Mouse (Mus musculus): ENCODE data around the gene Gm7075. TPM values are rescaled to one million over a fixed set of nuclear protein-coding genes. Genes with fewer than 3 reads are reported as not detected.

Gene Gm7075
- polyA plus RNA-seq, 1 experiment from 2014 or later = not detected

GRCm38 (mm10) chr10:63431221-63431736 lies 9.7 kb upstream of the Gm7075 start:
- Histone ChIP-seq H3K4me2 (no peak overlapping the region), H3K4me1 (peaks cover 6% of the 10 kb centered on the region; the same call in 1 of the 2 replicates), H3K9ac (replicated peaks) (no peak overlapping the region), H3K27me3 (replicated peaks) (no peaks in the 10 kb centered on the region), H3K27ac (replicated peaks) (no peak overlapping the region), H3K36me3 (no peaks in the 10 kb centered on the region), H3K4me3 (replicated peaks) (no peak overlapping the region), H3K9me3 (replicated peaks) (no peaks in the 10 kb centered on the region)
- WGBS = 92% methylated on average over 7 of the region's 7 CpGs
- no peak for ATAC-seq (ENCODE audit: low FRiP score)

GRCm38 (mm10) chr10:63429785-63430305 lies 8.3 kb upstream of the Gm7075 start, which contains the start of gene Ctnna3:
TSS of gene Ctnna3 (plus strand) at chr10:63430098.
- Histone ChIP-seq H3K27ac (replicated peaks) (peak within 1 kb of the TSS; percentile 83), H3K36me3 (no peaks in the 10 kb centered on the region), H3K4me2 (peak within 1 kb of the TSS; percentile 80), H3K4me1 (peaks cover 6% of the 10 kb centered on the region; the same call in 1 of the 2 replicates), H3K4me3 (replicated peaks) (peak within 1 kb of the TSS; percentile 74), H3K27me3 (replicated peaks) (no peaks in the 10 kb centered on the region), H3K9ac (replicated peaks) (peak within 1 kb of the TSS; percentile 56), H3K9me3 (replicated peaks) (no peaks in the 10 kb centered on the region)
- WGBS = under 1% methylated on average over 55 of the region's 55 CpGs
- peak; percentile 97 for ATAC-seq (ENCODE audit: low FRiP score)

DNA sequence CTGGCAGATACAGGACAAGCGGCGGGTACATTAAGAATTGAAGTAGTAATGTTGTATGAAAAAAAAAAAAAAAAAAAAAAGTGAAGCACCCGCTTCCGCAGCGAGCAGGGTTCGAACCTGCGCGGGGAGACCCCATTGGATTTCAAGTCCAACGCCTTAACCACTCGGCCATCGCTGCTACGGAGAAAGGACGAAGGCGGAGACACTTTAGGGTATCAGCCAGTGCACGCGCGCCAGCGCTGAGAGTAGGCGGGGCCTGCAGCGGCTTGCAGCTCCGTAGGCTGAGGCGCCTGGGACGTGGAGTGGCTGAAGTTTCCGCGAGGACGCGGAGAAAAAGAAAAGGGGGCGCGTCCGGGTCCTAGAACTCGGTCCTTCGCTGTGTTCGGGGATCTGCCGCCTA lies 7.8 kb upstream of the Gm7075 start:
- H3K4me1 ChIP-seq = peaks cover 6% of the 10 kb centered on the region; the same call in 1 of the 2 replicates
- peak overlapping the region; percentile 83 for H3K27ac ChIP-seq (replicated peaks)
- peak overlapping the region; percentile 56 for H3K9ac ChIP-seq (replicated peaks)
- WGBS = under 1% methylated on average over 34 of the region's 34 CpGs
- H3K4me3 ChIP-seq (replicated peaks) = peak overlapping the region; percentile 74
- H3K4me2 ChIP-seq = peak overlapping the region; percentile 80
- no peaks in the 10 kb centered on the region for H3K9me3 ChIP-seq (replicated peaks)
- no peaks in the 10 kb centered on the region for H3K36me3 ChIP-seq
- H3K27me3 ChIP-seq (replicated peaks) = no peaks in the 10 kb centered on the region
- ATAC-seq (ENCODE audit: low FRiP score) = peak; percentile 94

DNA sequence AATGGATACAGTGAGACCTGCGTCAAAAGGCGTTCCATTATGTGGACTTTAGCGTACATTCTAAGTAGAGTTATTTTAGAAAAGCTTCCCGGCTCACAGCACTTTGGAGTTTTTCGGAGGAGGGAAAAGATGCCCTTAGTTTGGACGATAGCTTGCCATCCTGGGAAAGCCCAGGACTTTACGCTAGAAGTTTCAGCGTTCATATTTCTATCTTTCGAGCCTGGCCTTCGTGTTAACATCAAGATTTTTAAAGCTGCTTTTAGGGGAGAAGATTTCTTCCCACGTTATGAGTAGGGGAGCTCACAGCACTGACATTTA lies 7.4 kb upstream of the Gm7075 start:
- peak overlapping the region; percentile 48 for H3K27ac ChIP-seq (replicated peaks)
- H3K27me3 ChIP-seq (replicated peaks) = no peaks in the 10 kb centered on the region
- ATAC-seq (ENCODE audit: low FRiP score) = no peak
- peak overlapping the region; percentile 80 for H3K4me2 ChIP-seq
- peaks cover 6% of the 10 kb centered on the region; the same call in 1 of the 2 replicates for H3K4me1 ChIP-seq
- H3K9me3 ChIP-seq (replicated peaks) = no peaks in the 10 kb centered on the region
- H3K9ac ChIP-seq (replicated peaks) = peak overlapping the region; percentile 56
- 2% methylated on average over 11 of the region's 11 CpGs for WGBS
- H3K4me3 ChIP-seq (replicated peaks) = peak overlapping the region; percentile 74
- H3K36me3 ChIP-seq = no peaks in the 10 kb centered on the region

DNA sequence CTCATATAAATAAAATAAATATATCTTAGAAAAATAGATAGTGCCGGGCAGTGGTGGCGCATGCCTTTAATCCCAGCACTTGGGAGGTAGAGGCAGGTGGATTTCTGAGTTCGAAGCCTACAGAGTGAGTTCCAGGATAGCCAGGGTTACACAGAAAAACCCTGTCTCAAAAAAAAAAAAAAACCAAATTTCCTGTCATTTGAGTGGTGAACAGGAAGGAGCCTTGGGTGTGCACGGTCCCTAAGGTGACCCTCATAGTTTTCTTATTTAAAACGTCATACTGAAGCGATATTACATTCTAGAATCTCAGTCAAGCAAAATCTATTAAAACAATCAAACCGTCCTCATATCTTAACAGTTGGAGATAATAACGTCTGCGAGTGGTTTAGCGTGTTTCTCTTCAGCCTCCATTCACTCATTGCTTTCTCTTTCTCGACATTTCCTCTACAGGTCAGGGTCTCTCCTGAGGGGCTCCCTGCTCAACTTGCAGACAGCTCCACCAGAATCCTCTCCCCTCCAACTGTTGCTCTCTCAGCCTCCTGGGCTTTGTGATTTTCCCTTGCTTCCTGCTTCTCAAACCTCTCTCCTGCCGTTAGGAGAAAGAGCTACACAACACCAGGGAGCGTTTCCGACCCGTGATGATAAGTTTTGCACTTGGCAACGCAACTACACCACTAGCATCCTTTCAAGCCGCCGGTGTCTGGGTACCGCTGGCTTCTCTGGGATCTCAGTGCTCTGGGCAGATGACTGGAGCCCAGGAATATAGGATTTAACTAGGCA lies 6.8 kb upstream of the Gm7075 start:
- H3K27me3 ChIP-seq (replicated peaks) = no peaks in the 10 kb centered on the region
- peak overlapping the region; percentile 80 for H3K4me2 ChIP-seq
- peak overlapping the region; percentile 56 for H3K9ac ChIP-seq (replicated peaks)
- no peaks in the 10 kb centered on the region for H3K36me3 ChIP-seq
- no peak; the same call in 1 of the 2 replicates for ATAC-seq (ENCODE audit: low FRiP score)
- peak overlapping the region; percentile 74 for H3K4me3 ChIP-seq (replicated peaks)
- 27% methylated on average over 19 of the region's 19 CpGs for WGBS
- H3K9me3 ChIP-seq (replicated peaks) = no peaks in the 10 kb centered on the region
- peaks cover 6% of the 10 kb centered on the region; the same call in 1 of the 2 replicates for H3K4me1 ChIP-seq
- peak overlapping the region; percentile 48 for H3K27ac ChIP-seq (replicated peaks)

GRCm38 (mm10) chr10:63427146-63427545 lies 5.6 kb upstream of the Gm7075 start:
- Histone ChIP-seq H3K4me1 (peaks cover 6% of the 10 kb centered on the region; the same call in 1 of the 2 replicates), H3K9ac (replicated peaks) (no peak overlapping the region), H3K4me2 (no peak overlapping the region), H3K27me3 (replicated peaks) (no peaks in the 10 kb centered on the region), H3K9me3 (replicated peaks) (no peaks in the 10 kb centered on the region), H3K27ac (replicated peaks) (no peak overlapping the region), H3K4me3 (replicated peaks) (no peak overlapping the region), H3K36me3 (no peaks in the 10 kb centered on the region)
- 85% methylated on average over 8 of the region's 8 CpGs for WGBS
- ATAC-seq (ENCODE audit: low FRiP score) = no peak

- Histone ChIP-seq H3K27me3 (replicated peaks) (no peaks in the 10 kb centered on the region), H3K4me1 (peaks cover 6% of the 10 kb centered on the region; the same call in 1 of the 2 replicates), H3K4me3 (replicated peaks) (no peak overlapping the region), H3K9ac (replicated peaks) (no peak overlapping the region), H3K4me2 (no peak overlapping the region), H3K27ac (replicated peaks) (no peak overlapping the region), H3K9me3 (replicated peaks) (no peaks in the 10 kb centered on the region), H3K36me3 (no peaks in the 10 kb centered on the region)
- ATAC-seq (ENCODE audit: low FRiP score) = no peak
Measured at GRCm38 (mm10) chr10:63424475-63424814, 2.9 kb upstream of the Gm7075 start.

DNA sequence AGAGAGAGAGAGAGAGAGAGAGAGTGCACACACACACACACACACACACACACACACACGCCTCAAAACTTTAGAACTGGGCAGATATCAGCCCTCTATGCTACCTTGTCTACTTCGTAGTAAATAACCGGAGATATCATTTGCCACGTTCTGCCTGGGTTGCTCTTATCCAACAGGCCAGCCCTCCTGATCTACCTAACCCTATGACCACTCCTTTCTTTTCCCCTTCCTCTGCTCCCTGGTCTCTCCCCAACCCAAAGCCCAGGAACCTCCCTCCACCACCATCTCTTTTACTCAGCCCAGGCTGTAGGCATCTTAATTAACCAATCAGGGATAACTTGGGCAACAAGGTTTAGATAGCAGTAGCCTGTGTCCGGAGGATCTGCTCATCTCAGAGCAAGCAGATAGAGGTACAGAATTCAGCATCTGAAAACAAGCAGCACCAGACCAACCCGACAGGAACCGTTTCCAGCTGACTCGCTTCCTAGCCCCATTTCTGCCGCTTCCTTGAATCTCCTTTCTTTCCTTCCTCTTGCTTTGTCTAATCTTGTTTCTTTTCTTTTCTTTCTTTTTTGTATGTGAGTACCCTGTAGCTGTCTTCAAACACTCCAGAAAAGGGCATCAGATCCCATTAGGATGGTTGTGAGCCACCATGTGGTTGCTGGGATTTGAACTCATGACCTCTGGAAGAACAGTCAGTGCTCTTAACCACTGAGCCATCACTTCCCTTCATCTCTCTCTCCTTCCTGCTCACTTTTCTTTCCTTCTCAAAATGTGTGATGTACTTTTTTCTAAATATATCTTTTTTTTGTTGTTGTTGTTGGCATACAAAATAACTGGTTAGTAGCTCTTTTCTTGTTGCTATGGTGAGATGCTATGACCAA lies 2.2 kb upstream of the Gm7075 start:
- H3K27ac ChIP-seq (replicated peaks) = no peak overlapping the region

GRCm38 (mm10) chr10:63422736-63422992 lies 1.1 kb upstream of the Gm7075 start:
- H3K27me3 ChIP-seq (replicated peaks) = no peaks in the 10 kb centered on the region
- WGBS = 72% methylated on average over 5 of the region's 5 CpGs

More for the DNA sequence above, 2.2 kb upstream of the Gm7075 start:
- H3K36me3 ChIP-seq = no peaks in the 10 kb centered on the region
- no peak overlapping the region for H3K4me3 ChIP-seq (replicated peaks)
- WGBS = 86% methylated on average over 9 of the region's 9 CpGs
- no peak overlapping the region for H3K4me2 ChIP-seq
- H3K27me3 ChIP-seq (replicated peaks) = no peaks in the 10 kb centered on the region
- no peak overlapping the region for H3K9ac ChIP-seq (replicated peaks)
- no peaks in the 10 kb centered on the region for H3K9me3 ChIP-seq (replicated peaks)
- no peak for ATAC-seq (ENCODE audit: low FRiP score)
- peaks cover 6% of the 10 kb centered on the region; the same call in 1 of the 2 replicates for H3K4me1 ChIP-seq

DNA sequence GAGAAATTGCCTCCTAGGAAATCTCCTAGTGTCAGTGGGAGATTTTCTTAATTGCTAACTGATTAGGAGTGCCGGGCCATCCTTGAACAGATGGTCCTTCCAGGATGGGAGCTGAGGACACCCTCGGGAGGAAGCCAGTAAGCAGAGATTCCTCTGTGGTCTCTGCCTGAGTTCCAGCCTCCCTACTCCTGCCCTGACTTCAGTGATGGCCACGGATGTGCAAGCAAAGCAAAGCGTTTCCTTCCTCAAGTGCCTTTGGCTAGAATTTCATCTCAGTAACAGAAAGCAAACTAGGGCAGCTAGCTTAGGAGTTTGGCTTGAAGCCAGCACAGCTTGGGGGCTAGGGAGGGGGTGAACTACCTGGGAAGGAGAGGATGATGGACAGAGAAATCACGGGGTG lies 4.5 kb downstream of the Gm7075 start:
- H3K9ac ChIP-seq (replicated peaks) = no peak overlapping the region
- no peaks in the 10 kb centered on the region for H3K9me3 ChIP-seq (replicated peaks)
- WGBS = 58% methylated on average over 5 of the region's 5 CpGs
- H3K27ac ChIP-seq (replicated peaks) = no peak overlapping the region
- H3K27me3 ChIP-seq (replicated peaks) = no peaks in the 10 kb centered on the region
- H3K36me3 ChIP-seq = no peaks in the 10 kb centered on the region
- H3K4me2 ChIP-seq = no peak overlapping the region
- H3K4me1 ChIP-seq = no peaks in the 10 kb centered on the region
- H3K4me3 ChIP-seq (replicated peaks) = no peak overlapping the region
- no peak for ATAC-seq (ENCODE audit: low FRiP score)

More at GRCm38 (mm10) chr10:63422736-63422992, 1.1 kb upstream of the Gm7075 start:
- H3K27ac ChIP-seq (replicated peaks) = no peak overlapping the region
- H3K4me3 ChIP-seq (replicated peaks) = no peak overlapping the region
- no peak overlapping the region for H3K9ac ChIP-seq (replicated peaks)
- no peaks in the 10 kb centered on the region for H3K4me1 ChIP-seq
- H3K36me3 ChIP-seq = no peaks in the 10 kb centered on the region
- H3K4me2 ChIP-seq = no peak overlapping the region
- no peaks in the 10 kb centered on the region for H3K9me3 ChIP-seq (replicated peaks)
- ATAC-seq (ENCODE audit: low FRiP score) = peak; percentile 41; the same call in 1 of the 2 replicates

GRCm38 (mm10) chr10:63415850-63416249 lies 5.7 kb downstream of the Gm7075 start:
- no peak for ATAC-seq (ENCODE audit: low FRiP score)
- Histone ChIP-seq H3K36me3 (no peaks in the 10 kb centered on the region), H3K9me3 (replicated peaks) (no peaks in the 10 kb centered on the region), H3K4me1 (no peaks in the 10 kb centered on the region), H3K4me3 (replicated peaks) (no peak overlapping the region), H3K27me3 (replicated peaks) (no peaks in the 10 kb centered on the region), H3K9ac (replicated peaks) (no peak overlapping the region), H3K27ac (replicated peaks) (no peak overlapping the region), H3K4me2 (peak overlapping the region; percentile 25)
- 64% methylated on average over 7 of the region's 7 CpGs for WGBS
